Mouse (Mus musculus) ES-CJ7 (cell line): Measurements from ENCODE around the gene Gm10721.
"Not testable (repeated sequence)": the region's sequence is repeated elsewhere in the genome, so short reads cannot be mapped to it uniquely, and the experiment has no call there.

ENCODE experiments used
- DNase-seq: peaks from one replicate; pipeline ENCODE4 v3.0.0; 2011; ENCODE audit warnings: low read depth, low spot score

The Gm10721 gene

GRCm38 (mm10) chr9:3012733-3013279, at the start of gene Gm10721:
Gm10721 (plus strand) TSS chr9:3013140.
- DNase-seq = not testable (repeated sequence)

GRCm38 (mm10) chr9:3000445-3000972, 12.4 kb upstream of the Gm10721 start, which contains the start of gene Gm10722:
Gm10722 (plus strand) TSS chr9:3000922.
- DNase-seq = peak; percentile 41

DNA sequence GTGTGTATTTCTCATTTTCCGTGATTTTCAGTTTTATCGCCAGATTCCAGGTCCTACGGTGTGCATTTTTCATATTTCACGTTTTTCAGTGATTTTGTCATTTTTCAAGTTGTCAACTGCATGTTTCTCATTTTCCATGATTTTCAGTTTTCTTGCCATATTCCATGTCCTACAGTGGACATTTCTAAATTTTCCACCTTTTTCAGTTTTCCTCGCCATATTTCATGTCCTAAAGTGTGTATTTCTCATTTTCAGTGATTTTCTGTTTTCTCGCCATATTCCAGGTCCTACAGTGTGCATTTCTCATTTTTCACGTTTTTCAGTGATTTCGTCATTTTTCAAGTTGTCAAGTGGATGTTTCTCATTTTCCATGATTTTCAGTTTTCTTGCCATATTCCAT, 11.9 kb upstream of the Gm10721 start:
- DNase-seq = not testable (repeated sequence)

- DNase-seq = peak; percentile 7
Measured at GRCm38 (mm10) chr9:3001948-3002659, 10.8 kb upstream of the Gm10721 start.

GRCm38 (mm10) chr9:3002794-3003396, 10.0 kb upstream of the Gm10721 start, which contains the start of gene Gm11168:
Gm11168 (plus strand) TSS chr9:3003346.
- not testable (repeated sequence) for DNase-seq

- DNase-seq = not testable (repeated sequence)
Measured at GRCm38 (mm10) chr9:3006179-3006578, 6.8 kb upstream of the Gm10721 start.

DNA sequence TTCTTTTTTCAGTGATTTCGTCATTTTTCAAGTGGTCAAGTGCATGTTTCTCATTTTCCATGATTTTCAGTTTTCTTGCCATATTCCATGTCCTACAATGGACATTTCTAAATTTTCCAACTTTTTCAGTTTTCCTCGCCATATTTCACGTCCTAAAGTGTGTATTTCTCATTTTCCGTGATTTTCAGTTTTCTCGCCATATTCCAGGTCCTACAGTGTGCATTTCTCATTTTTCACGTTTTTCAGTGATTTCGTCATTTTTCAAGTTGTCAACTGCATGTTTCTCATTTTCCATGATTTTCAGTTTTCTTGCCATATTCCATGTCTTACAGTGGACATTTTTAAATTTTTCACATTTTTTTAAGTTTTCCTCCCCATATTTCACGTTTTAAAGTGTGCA, 6.3 kb upstream of the Gm10721 start:
- DNase-seq = not testable (repeated sequence)

DNA sequence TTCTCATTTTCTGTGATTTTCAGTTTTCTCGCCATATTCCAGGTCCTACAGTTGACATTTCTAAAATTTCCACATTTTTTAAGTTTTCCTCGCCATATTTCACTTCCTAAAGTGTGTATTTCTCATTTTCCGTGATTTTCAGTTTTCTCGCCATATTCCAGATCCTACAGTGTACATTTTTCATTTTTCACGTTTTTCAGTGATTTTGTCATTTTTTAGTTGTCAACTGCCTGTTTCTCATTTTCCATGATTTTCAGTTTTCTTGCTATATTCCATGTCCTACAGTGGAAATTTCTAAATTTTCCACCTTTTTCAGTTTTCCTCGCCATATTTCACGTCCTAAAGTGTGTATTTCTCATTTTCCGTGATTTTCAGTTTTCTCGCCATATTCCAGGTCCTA, 5.7 kb upstream of the Gm10721 start:
- DNase-seq = not testable (repeated sequence)

GRCm38 (mm10) chr9:3009331-3009730, 3.6 kb upstream of the Gm10721 start:
- DNase-seq = not testable (repeated sequence)

DNA sequence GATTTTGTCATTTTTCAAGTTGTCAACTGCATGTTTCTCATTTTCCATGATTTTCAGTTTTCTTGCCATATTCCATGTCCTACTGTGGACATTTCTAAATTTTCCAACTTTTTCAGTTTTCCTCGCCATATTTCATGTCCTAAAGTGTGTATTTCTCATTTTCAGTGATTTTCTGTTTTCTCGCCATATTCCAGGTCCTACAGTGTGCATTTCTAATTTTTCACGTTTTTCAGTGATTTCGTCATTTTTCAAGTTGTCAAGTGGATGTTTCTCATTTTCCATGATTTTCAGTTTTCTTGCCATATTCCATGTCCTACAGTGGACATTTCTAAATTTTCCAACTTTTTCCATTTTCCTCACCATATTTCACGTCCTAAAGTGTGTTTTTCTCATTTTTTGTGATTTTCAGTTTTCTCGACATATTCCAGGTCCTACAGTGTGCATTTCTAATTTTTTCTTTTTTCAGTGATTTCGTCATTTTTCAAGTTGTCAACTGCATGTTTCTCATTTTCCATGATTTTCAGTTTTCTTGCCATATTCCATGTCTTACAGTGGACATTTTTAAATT, 802 bp upstream of the Gm10721 start:
- not testable (repeated sequence) for DNase-seq

- DNase-seq = not testable (repeated sequence)
Measured at GRCm38 (mm10) chr9:3015354-3015753, 2.4 kb downstream of the Gm10721 start, which contains the start of gene Gm10720. Gm10720 (plus strand) TSS chr9:3015654.

GRCm38 (mm10) chr9:3015896-3016295, 3.0 kb downstream of the Gm10721 start:
- not testable (repeated sequence) for DNase-seq

DNA sequence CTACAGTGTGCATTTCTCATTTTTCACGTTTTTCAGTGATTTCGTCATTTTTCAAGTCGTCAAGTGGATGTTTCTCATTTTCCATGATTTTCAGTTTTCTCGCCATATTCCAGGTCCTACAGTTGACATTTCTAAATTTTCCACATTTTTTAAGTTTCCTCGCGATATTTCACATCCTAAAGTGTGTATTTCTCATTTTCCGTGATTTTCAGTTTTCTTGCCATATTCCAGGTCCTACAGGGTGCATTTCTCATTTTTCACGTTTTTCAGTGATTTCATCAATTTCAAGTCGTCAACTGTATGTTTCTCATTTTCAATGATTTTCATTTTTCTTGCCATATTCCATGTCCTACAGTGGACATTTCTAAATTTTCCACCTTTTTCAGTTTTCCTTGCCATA, 4.2 kb downstream of the Gm10721 start, which contains the start of gene Gm10719:
TSS of gene Gm10719 (plus strand) at position 301 of the 400 bp plus-strand sequence.
- not testable (repeated sequence) for DNase-seq

- not testable (repeated sequence) for DNase-seq
Measured at GRCm38 (mm10) chr9:3018944-3019343, 6.0 kb downstream of the Gm10721 start.

- not testable (repeated sequence) for DNase-seq
Measured at GRCm38 (mm10) chr9:3019835-3020727, 7.1 kb downstream of the Gm10721 start.

- not testable (repeated sequence) for DNase-seq
Measured at GRCm38 (mm10) chr9:3022316-3023008, 9.5 kb downstream of the Gm10721 start.

GRCm38 (mm10) chr9:3023312-3023984, 10.5 kb downstream of the Gm10721 start, which contains the start of gene Gm10718:
Gm10718 (plus strand) TSS chr9:3023547.
- DNase-seq = not testable (repeated sequence)

- DNase-seq = not testable (repeated sequence)
Measured at GRCm38 (mm10) chr9:3023985-3024648, 11.2 kb downstream of the Gm10721 start.
